Mouse (Mus musculus): ENCODE results near the gene Tubgcp2.
A peak's percentile ranks its signal among the peaks of the same experiment; 100 is the strongest.

Gene Tubgcp2

DNA sequence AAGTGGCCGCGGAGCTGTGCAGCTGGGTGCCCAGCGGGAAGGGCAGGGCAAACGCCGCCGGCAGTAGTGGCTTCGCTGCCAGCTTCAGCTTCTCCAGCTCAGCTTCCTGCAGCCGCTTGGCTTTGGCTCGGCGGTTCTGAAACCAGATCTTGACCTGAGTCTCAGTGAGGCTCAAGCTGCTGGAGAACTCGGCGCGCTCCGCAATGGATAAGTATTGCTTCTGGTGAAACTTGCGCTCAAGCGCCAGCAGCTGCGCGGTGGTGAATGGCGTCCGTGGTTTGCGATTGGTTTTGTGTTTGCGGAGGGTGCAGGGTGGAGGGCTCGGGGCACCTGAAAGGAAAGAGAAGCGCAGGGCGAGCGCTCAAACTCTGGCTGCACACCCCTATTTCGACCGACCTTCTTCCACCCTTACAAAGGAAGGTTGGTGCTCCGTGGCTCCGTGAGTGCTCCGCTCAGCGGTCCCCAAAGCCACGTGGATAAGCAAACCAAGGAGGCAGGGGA, 11.4 kb upstream of the Tubgcp2 start:
- DNase-seq (ENCODE audit: low spot score), result no peak

DNA sequence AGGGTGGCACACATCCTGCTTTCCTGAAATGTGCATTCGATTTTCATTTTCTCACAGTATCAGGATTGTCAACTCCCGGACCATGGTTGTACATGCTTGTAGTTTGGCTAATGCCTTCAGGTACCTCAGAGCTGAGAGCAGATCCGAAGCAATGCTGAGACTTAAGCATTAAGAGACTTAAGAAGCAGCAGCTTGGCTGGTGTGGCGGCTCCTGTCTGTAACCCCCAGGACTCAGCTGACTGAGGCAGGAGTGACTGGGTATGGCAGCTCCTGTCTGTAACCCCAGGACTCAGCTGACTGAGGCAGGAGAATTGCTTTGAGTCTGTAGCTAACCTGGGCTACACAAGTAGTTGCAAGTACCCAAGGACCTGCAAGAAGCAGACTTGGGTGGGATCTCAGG, 9.1 kb upstream of the Tubgcp2 start:
- no peak for DNase-seq (ENCODE audit: low spot score)

DNA sequence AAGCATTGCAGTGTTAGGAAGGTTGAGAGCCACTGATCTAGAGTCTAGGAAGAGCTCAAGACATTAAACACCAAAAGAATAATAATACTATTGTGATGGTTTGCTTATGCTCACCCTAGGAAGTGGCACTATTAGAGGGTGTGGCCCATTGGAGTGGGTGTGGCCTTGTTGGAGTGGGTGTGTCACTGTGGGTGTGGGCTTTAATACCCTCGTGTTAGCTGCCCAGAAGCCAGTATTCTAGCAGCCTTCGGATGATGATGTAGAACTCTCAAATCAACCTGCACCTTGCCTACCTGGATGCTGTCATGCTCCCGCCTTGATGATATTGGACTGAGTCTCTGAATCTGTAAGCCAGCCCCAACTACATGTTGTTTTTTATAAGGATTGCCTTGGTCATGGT, 6.3 kb upstream of the Tubgcp2 start:
- no peak for DNase-seq (ENCODE audit: low spot score)

DNA sequence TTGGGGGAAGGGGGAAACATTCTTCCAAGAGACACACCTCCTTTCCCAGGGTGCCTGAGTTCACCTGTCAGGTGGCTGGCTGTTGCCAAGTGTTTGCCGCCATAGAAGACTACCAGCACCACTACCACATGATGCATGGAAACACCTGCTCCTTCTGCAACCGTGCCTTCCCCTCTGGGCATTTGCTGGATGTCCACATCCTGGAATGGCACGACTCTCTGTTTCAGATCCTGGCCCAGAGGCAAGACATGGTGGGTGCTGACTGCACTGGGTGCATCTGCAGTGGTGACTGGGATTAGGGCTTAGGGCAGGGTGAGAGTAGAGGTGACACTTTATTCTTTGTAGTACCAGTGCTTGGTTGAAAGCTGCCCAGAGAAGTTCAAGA, 694 bp upstream of the Tubgcp2 start:
- no peak for DNase-seq (ENCODE audit: low spot score)

DNA sequence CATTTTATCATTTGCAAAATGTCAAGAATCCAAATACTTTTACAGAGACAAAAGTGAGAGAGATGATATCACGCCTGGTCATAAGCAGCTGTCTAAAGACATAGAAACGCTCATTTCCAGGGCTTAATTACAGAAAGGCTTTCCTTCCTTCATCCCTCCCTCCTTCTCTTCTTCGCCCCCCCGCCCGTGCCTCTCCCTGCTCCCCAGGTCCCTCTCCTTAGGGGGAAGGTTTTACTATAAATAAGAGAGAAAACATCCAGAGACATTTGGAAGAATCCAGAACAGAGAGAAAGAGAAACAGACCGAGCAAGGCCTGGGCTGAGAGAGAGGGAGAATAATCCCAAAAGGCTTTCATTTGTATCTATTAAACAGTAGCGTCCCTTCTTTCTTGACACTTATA, 1.0 kb downstream of the Tubgcp2 start:
- no peak for DNase-seq (ENCODE audit: low spot score)

DNA sequence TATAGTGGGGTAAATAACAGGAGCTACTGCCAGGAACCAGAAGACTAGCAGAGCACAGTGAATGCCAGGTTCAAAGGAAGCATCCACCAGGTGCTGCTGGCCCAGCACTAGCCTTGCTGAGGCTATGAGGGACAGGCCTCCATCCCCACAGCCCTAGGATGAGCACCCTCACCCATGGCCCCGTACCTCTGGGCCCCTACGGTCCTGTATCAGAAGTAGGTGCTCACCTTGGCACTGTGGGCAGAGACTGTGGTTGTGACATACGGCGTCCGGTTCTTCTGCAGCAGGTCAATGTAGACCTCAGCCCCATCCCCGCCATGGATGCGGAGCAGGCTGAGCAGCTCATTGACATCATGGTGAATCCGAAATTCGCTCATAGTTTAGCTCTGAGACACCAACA, 3.1 kb downstream of the Tubgcp2 start:
- DNase-seq (ENCODE audit: low spot score), result no peak

DNA sequence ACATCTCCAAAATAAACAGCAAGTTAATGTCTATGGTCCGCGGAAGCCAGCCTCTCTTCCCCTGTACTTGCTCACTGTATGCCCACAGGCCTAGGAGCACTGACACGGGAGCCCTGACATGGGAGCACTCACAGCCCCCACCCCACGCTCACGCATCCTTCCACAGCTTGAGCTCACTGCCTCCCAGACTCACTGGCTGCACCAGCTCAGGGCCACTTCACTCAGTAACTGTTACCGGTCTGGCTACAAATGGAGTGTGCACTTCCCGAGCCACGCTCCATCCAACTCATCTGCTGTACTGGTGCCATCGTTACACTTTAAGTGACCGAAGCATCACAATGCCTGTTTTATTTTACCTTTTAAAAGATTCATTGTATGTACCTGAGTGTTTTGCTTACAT, 4.1 kb downstream of the Tubgcp2 start:
- DNase-seq (ENCODE audit: low spot score), result no peak

DNA sequence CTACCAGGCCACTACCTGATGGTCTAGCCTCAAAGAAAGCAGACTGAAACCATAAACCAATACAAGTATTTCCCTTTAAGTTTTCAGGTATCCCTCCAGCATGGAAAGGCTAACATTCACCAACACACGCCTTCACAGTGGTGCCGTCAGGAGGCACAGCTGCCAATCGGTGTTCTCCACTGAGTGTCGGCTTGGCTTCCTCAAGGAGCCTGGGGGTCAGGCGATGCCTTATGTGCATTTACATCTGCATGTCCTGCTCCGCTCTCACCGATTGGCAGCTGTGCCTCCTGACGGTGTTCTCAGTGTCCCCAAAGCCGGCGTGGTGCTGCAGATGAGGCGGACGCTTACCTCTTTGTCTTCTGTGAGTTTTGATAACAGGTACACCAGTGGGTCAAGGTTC, 4.7 kb downstream of the Tubgcp2 start:
- DNase-seq (ENCODE audit: low spot score), result no peak

DNA sequence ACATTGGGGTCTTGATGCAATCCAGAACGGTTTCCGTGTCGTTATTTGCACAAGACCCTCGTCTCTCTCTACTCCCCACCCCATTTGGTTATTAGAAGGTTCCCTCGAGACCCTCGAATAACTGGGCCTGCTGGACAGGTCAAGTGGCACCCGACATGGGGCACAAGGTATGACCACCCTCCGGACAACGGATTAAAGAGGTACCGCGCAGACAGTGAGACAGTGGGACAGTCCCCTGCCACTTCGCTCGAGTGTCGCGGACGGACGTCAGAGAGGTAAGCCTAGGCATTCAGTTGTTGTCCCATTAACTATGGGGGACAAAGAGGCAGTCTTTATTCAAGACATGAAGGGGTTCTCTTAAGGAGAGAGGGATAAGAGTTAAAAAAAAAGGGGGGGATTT, 25.1 kb downstream of the Tubgcp2 start:
- no peak for DNase-seq (ENCODE audit: low spot score)

DNA sequence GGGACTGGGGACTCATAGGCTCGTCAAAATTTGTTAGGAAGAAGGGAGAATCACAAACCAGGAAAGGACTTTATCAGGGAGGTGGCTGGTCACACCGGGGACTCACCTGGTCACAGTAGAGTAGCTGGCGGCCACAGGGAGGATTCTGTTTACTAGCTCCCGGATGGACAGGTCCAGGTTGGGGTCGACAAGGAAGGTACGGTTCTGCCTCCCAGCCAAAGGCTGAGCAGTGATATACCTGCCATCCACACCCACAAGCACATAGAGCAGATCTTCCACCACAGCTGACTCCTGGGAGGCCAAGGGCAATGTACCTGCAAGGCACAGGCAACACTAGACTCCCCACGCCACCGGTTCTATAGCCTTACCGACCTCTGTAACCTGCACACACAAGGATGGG, 28.7 kb downstream of the Tubgcp2 start:
- no peak for DNase-seq (ENCODE audit: low spot score)

DNA sequence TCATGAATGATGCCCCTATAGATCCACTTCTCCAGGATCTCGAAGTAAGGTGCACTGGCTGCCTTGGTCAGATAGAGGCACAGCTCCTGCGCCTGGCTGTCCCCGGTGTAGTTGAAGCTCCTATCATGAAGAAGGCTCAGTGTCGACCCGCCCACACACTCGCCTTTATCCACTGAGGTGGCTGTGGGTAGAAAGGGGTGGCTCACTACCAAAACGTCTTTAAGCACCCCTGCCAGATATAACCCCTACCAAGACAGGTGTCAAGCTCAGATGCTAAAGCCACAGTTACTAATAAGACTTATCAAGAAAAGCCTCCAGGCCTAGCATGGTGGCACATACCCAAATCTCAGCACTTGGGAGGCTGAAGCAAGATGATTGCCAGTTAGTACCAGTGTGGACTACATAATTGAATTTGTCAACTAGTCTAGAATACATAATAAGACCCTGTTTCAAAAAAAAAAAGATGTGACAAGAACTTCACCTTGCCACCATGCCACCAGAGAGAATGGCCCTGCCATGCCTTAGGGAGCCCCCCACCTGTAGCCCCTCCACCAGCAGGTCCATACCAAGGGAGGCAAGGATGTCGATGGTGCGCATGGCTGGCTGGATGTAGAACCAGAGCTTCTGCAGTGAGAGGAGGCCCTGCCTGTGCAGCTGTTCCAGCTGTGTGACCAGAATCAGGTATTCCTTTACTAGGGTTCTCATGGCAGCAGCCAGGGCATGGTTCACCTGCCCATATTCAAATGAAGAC, 29.4 kb downstream of the Tubgcp2 start:
- DNase-seq (ENCODE audit: low spot score), result no peak

DNA sequence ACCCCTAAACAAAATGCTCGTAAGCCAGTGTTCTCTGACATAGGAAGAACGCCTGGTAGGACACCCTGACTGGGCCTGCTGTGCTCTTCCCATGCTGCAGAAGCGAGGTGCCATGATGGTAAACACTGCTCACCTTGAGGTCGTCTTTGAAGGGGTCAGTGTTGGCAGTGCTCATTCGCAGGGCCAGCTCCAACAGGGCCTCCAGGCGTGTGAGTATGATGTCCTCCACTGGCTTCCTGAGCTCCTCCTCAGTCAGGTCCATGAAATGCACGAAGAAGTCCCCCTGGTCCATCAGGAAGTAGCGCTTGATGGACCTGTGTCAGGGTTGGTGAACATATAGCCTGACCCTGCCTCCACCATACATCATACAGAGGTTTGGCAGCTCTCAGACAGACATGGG, 31.8 kb downstream of the Tubgcp2 start:
- no peak for DNase-seq (ENCODE audit: low spot score)

DNA sequence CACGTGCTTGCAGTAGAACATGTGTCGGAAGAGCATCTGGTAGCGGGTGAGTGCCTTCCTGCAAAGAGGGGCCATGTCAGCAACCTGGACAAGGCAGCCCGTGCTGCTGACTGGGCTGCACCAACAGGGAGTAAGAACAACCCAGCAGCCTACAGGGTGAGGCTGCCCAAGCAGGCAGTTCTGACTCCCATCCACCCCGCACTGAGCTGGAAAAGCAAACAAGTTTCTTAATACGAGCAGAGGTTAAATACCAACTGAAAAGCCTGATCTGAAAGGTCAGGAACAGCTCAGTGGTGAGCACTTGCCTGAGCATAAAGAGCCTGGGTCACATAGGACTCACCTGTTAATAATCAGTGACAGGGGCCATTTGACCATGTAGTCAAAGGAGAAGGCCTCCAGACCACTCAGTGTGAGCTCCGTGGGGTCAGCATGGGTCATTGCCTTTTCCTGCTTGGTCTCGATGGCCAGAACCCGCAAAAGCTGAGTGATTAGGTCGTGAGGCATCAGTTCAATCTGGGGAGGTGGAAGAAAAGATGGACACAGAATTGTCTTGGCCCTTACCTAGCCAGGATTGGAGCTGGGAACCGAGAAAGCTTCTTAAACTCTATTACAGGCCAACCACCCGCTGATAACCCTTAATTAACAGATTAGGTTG, 35.3 kb downstream of the Tubgcp2 start:
- no peak for DNase-seq (ENCODE audit: low spot score)

DNA sequence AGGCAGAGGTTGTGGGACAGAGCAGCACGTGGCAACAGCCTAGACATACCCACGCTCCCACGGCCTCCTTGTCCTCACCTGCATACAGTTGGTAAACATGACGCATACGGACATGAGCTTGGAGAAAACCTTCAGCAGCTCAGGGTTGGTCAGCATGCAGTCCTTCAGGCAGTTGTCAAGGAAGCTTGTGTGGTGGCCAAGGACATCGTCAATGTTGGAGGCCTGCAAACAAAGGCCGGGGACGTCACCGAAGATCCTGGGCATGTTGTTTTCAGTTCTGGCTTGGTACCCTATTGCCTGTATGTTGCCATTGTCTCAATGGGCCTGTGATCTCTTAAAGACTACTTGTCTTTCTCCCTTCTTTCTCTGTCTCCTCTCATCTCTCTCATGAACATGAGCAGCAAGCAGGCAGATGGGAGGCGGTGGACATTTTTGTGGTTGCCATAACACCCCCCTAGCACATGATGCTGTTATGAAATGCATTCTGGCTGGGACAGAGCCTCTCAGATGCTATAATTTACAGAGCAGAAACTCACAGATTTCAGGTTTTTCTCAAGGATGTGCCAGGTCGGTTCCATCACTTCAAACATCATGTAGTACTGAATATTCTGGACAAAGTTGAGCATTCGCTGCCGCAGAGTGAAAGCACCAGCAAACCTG, 37.6 kb downstream of the Tubgcp2 start:
- no peak for DNase-seq (ENCODE audit: low spot score)

DNA sequence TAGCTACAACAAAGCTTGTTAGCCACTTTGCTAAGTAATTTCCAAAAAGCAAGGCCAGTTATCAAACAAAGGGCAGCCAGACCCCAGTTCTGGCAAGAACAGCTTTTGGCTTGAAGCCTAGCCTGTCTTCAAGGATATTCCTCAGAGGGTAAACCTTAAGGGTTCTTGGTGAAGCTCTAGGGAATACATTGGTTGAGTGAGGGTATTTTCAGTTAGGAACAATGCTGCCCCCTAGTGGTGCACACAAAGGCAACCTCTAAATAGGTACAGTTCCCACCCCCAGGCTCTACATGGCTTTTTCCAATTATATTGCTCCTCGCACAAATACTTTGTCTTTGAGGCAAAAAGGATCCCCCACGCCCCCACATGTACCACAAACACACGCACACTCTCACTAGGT, 41.8 kb downstream of the Tubgcp2 start:
- DNase-seq (ENCODE audit: low spot score), result peak; percentile 33

DNA sequence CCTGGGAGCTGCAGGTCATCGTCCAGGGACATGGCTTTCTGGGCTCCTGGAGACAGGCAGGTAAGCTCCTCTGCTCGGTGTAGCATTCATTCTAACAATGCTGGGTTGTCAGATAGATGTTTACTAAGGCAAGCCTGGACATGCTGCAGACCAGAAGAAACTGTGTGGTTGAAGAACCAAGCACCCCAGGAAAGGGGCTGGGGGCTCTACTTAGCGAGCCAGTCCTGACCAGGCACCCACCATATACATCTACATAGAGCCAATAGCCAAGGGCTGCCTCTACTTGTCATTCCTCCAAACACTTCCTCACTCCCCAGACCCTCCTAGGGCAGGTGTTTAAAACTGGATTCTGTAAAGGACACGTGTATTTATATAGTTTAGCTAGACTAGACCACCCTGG, 42.3 kb downstream of the Tubgcp2 start:
- DNase-seq (ENCODE audit: low spot score), result no peak

DNA sequence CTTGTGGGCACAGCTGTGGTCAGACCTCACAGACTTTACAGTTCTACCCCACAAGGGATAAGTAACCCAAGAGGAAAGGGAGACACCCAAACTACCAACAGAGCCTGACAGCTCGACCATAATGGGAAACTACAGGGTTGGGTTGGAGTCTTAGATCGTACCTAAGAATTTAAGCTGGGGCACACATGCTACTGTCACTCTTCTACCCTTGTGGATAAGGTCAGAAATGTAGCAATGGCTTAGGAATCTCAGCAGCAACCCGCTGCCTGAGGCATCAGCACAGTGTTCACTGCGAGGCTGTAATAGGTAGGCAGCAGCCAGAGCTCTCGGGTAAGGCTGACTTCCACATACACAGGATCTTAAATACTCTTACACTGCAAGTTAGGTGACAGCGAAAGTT, 42.9 kb downstream of the Tubgcp2 start:
- DNase-seq (ENCODE audit: low spot score), result no peak

DNA sequence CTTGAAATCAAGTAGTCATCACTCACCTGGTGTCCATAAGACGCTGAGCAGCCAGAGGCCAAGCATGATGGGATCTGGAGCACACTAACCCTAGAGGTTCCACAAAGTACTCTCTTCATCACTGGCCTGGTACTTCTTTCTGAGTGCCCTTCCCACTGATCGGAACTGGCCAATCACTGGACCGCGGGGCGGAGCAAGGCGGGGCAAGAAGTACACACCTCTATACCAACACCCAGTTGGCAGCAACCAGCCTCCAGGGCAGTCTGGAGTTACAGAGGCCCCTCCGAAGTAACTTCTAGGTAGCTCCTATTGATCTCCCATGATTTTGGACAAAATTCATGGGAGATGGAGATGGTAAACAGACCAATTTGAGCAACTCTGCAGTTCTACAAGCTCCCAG, 44.1 kb downstream of the Tubgcp2 start, which contains the start of gene Adam8:
Gene Adam8, minus strand, starts transcription at position 157 of the 400 bp plus-strand sequence.
- peak; percentile 48 for DNase-seq (ENCODE audit: low spot score)

DNA sequence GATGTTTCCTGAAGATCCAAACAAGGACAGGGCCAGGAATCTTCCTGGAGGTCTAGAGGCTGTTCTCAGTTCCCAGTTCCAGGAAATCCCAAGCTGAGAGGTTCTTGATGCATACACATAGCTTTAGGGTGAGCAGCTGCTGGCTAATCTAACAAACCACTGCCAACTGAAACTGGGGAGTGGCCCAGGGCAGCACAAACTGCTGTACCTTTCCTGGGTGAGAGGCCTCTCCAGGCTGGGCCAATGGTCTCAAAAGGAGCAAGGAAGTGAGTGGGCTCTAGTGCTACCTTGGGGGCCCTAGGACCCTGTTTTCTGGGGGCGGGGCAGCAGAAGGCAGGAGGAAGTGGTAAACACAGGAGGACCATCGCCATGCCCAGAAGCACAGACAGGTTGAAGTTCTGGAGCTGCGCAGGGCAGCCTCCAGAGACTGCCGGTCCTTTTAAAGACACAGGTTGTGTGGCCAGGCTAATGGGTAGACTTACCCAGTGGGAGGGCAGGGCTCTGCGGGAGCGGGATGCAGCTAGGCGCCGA, 45.5 kb downstream of the Tubgcp2 start:
- DNase-seq (ENCODE audit: low spot score), result no peak

DNA sequence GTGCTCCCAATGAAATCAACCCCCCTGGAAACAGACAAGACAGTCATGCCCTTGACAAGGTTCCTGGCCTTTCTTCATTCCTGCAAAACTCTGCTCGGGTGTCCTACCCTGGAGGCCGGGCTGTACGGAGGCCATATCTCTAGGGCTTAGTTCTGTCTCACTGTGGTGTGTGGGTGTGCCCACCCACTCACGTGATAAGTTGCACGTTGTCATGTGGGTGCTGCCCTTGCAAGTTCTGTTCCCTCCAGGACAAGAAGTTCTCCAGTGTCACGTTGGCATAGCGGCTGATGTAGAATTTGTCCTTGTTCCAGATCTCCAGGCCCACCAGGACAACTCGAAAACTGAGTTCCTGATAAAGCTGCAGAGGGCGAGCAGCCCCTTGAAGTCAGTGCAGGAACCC, 48.2 kb downstream of the Tubgcp2 start:
- DNase-seq (ENCODE audit: low spot score), result no peak

DNA sequence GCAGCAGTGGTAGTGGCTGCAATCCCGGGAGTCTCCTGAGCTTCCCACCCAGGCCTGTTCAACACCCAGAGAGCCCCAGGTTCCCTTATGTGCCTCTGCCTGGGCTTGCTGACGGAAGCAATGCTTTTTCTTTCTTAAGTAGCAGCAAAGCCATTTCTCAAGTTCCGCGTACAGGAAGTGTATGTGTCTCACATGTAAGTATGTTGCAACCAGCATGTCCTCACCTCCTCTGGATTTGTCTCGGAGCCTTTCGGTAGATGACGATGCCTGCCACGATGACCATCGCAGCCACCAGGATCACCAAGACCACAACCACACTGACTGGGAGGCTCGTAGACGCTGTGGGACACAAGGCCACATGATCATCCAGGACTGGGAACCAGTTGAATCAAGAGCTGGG, 52.0 kb downstream of the Tubgcp2 start:
- peak; percentile 19 for DNase-seq (ENCODE audit: low spot score)

DNA sequence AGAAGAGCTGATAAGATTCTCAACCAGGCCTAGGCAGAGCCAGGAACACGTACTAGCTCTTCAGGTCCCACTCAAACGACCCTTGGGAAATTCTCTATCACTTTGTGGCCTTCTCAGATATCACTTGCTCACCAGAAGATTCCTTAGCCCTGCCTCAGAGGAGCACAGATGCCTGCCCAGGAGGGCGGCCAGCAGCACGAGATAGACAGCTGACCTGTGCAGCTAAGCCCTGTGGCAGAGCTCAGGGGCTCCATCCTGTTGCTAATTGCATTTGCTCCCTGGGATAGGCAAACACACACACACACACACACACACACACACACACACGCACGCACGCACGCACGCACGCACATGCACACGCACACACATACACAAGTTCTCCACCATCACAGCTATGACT, 54.4 kb downstream of the Tubgcp2 start:
- DNase-seq (ENCODE audit: low spot score), result no peak

DNA sequence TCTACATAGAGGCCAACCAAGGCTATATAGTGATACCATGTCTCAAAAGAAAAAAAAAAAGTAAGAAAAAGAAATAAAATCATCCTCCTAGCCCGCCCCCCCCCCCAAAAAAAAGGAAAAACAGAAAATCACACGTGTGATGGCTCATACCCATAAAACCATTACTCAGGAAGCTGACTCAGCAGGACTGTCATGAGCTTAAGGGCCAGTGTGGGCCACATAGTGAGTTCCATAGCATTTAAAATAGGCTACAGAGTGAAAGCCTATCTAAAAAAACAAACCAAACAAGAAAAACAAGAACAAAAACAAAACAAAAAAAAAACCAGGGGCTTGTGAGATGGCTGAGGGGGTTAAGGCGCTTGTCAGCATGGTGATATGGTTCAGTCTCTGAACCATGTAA, 55.7 kb downstream of the Tubgcp2 start:
- DNase-seq (ENCODE audit: low spot score), result no peak
